Mouse (Mus musculus) neural tube, embryonic 11.5 days (tissue): ENCODE measurements around the gene Tmem238. TPM values are rescaled to one million over a fixed set of nuclear protein-coding genes. Genes with fewer than 3 reads are reported as not detected.

Source experiments
- ATAC-seq: fragments of 200-750 bp; cut with Nextera tagmentation; 2 replicates; pipeline ENCODE4 v1.8.0; 2017; ENCODE audit warnings: moderate number of reproducible peaks, mild to moderate bottlenecking, moderate TSS enrichment, moderate library complexity; ENCODE audit not compliant: insufficient read depth, low FRiP score, low TSS enrichment
- DNase-seq: peaks from one replicate; pipeline ENCODE4 v3.0.0-alpha.2; 2015; ENCODE audit warnings: low spot score
- H3K27ac ChIP-seq: fragments of 300-500 bp; sonication (generic); 2 replicates; pipeline ENCODE4 v1.5.1; 2014; ENCODE audit warnings: low read depth, mild to moderate bottlenecking, low read length
- H3K27me3 ChIP-seq: fragments of 300-500 bp; sonication (generic); 2 replicates; pipeline ENCODE4 v1.6.1; 2014; ENCODE audit warnings: mild to moderate bottlenecking, low read length, mixed read lengths; ENCODE audit not compliant: control insufficient read depth, insufficient read depth
- H3K36me3 ChIP-seq: fragments of 300-500 bp; sonication (generic); 2 replicates; pipeline ENCODE4 v1.6.1; 2014; ENCODE audit warnings: mild to moderate bottlenecking, low read length, moderate library complexity, mixed read lengths; ENCODE audit not compliant: control insufficient read depth, insufficient read depth
- H3K4me1 ChIP-seq: fragments of 300-500 bp; sonication (generic); 2 replicates; pipeline ENCODE4 v1.6.1; 2014; ENCODE audit warnings: low read length, mixed read lengths; ENCODE audit not compliant: control insufficient read depth, insufficient read depth
- H3K4me2 ChIP-seq: fragments of 300-500 bp; sonication (generic); 2 replicates; pipeline ENCODE4 v1.6.1; 2014; ENCODE audit warnings: low read depth, mild to moderate bottlenecking, moderate library complexity
- H3K4me3 ChIP-seq: fragments of 300-500 bp; sonication (generic); 2 replicates; pipeline ENCODE4 v1.5.1; 2014; ENCODE audit warnings: low read depth, low read length
- H3K9ac ChIP-seq: fragments of 300-500 bp; sonication (generic); 2 replicates; pipeline ENCODE4 v1.6.1; 2014; ENCODE audit warnings: mild to moderate bottlenecking, low read length
- H3K9me3 ChIP-seq: fragments of 300-500 bp; sonication (generic); 2 replicates; pipeline ENCODE4 v1.6.1; 2016; ENCODE audit warnings: low read length; ENCODE audit not compliant: control insufficient read depth
- WGBS: fragments of 180-500 bp; shearing (Covaris S2); extraction: QIAGEN DNeasy Blood & Tissue Kit; methylation state at CpG from one replicate; pipeline ENCODE4 v1.1.7; 2014; 5-methylcytosine and 5-hydroxymethylcytosine counted together
- polyA plus RNA-seq: library from polyadenylated mRNA; unstranded; fragments of >200 nt; fragmentation: Nextera tagmentation; extraction: Ambion mirVana; gene quantifications from 2 replicates; pipeline ENCODE4 v1.2.1, GENCODE M21; 2014

Gene Tmem238
- 1.7 and 2.2 TPM in 2 replicates for polyA plus RNA-seq

- 0 out of 2 replicates have a peak, but pooled peaks have one; percentile 7 for ATAC-seq
- 9% methylated on average over 40 of the region's 40 CpGs for WGBS
These were observed at the start of gene Tmem238 for GRCm38 (mm10) chr7:4789436-4789935. Gene Tmem238 (minus strand): TSS chr7:4789656.

GRCm38 (mm10) chr7:4837639-4838038 is 48.2 kb upstream of the Tmem238 start:
- no peak for ATAC-seq
- H3K9ac ChIP-seq, result no peak overlapping the region
- H3K4me2 ChIP-seq, result no peak overlapping the region
- 0 out of 2 replicates have a peak, but pooled peaks cover 7% of the 10 kb centered on the region for H3K4me1 ChIP-seq
- 8% methylated on average over 1 of the region's 1 CpGs for WGBS
- H3K36me3 ChIP-seq, result no peaks in the 10 kb centered on the region
- peaks cover 25% of the 10 kb centered on the region for H3K27me3 ChIP-seq
- no peak overlapping the region for H3K4me3 ChIP-seq
- no peaks in the 10 kb centered on the region for H3K9me3 ChIP-seq
- no peak overlapping the region for H3K27ac ChIP-seq
- DNase-seq, result no peak

More at GRCm38 (mm10) chr7:4789436-4789935, at the start of gene Tmem238:
- Histone ChIP-seq H3K4me1 (peaks cover 11% of the 10 kb centered on the region), H3K9ac (peak within 1 kb of the TSS; percentile 81), H3K36me3 (0 out of 2 replicates have a peak, but pooled peaks cover 2% of the 10 kb centered on the region), H3K4me2 (peak within 1 kb of the TSS; percentile 88), H3K4me3 (peak within 1 kb of the TSS; percentile 48), H3K9me3 (no peaks in the 10 kb centered on the region), H3K27me3 (0 out of 2 replicates have a peak, but pooled peaks cover 9% of the 10 kb centered on the region), H3K27ac (no peak within 1 kb of the TSS)
- no peak for DNase-seq

- H3K36me3 ChIP-seq, result no peaks in the 10 kb centered on the region
- WGBS, result under 1% methylated on average over 50 of the region's 51 CpGs
- H3K4me1 ChIP-seq, result 0 out of 2 replicates have a peak, but pooled peaks cover 3% of the 10 kb centered on the region
- H3K9ac ChIP-seq, result peak overlapping the region; percentile 72
- DNase-seq, result peak; percentile 80
- ATAC-seq, result peak; percentile 85
- peak overlapping the region; percentile 50 for H3K4me3 ChIP-seq
- peak overlapping the region; percentile 60; the same call in 1 of the 2 replicates for H3K27ac ChIP-seq
- peaks cover 18% of the 10 kb centered on the region for H3K27me3 ChIP-seq
- peak overlapping the region; percentile 87 for H3K4me2 ChIP-seq
- H3K9me3 ChIP-seq, result no peaks in the 10 kb centered on the region
These were observed 46.9 kb upstream of the Tmem238 start for GRCm38 (mm10) chr7:4836351-4836792.

GRCm38 (mm10) chr7:4835631-4836327 is 46.3 kb upstream of the Tmem238 start:
- 4% methylated on average over 34 of the region's 34 CpGs for WGBS
- H3K27me3 ChIP-seq, result peaks cover 18% of the 10 kb centered on the region

GRCm38 (mm10) chr7:4830476-4830875 is 41.0 kb upstream of the Tmem238 start:
- H3K27me3 ChIP-seq, result peaks cover 4% of the 10 kb centered on the region
- no peaks in the 10 kb centered on the region for H3K9me3 ChIP-seq
- H3K36me3 ChIP-seq, result no peaks in the 10 kb centered on the region
- no peaks in the 10 kb centered on the region for H3K4me1 ChIP-seq
- H3K9ac ChIP-seq, result no peak overlapping the region
- no peak overlapping the region for H3K4me3 ChIP-seq
- 9% methylated on average over 12 of the region's 12 CpGs for WGBS
- no peak for DNase-seq
- no peak overlapping the region for H3K27ac ChIP-seq
- no peak for ATAC-seq
- no peak overlapping the region for H3K4me2 ChIP-seq

More at GRCm38 (mm10) chr7:4835631-4836327, 46.3 kb upstream of the Tmem238 start:
- H3K4me1 ChIP-seq, result 0 out of 2 replicates have a peak, but pooled peaks cover 3% of the 10 kb centered on the region
- H3K36me3 ChIP-seq, result no peaks in the 10 kb centered on the region
- ATAC-seq (no peak; the same call in none of the 2 replicates), DNase-seq (no peak)
- no peak overlapping the region for H3K27ac ChIP-seq
- H3K4me2 ChIP-seq, result peak overlapping the region; percentile 87
- no peaks in the 10 kb centered on the region for H3K9me3 ChIP-seq
- H3K9ac ChIP-seq, result peak overlapping the region; percentile 72
- H3K4me3 ChIP-seq, result peak overlapping the region; percentile 50

GRCm38 (mm10) chr7:4825365-4825764 is 35.9 kb upstream of the Tmem238 start:
- whole genome bisulfite sequencing, result 44% methylated on average over 4 of the region's 4 CpGs
- no peaks in the 10 kb centered on the region for H3K4me1 ChIP-seq
- no peaks in the 10 kb centered on the region for H3K36me3 ChIP-seq
- H3K9ac ChIP-seq, result no peak overlapping the region
- H3K9me3 ChIP-seq, result no peaks in the 10 kb centered on the region
- no peak for ATAC-seq
- H3K4me2 ChIP-seq, result no peak overlapping the region
- no peaks in the 10 kb centered on the region for H3K27me3 ChIP-seq
- no peak overlapping the region for H3K4me3 ChIP-seq
- DNase-seq, result no peak
- H3K27ac ChIP-seq, result no peak overlapping the region

GRCm38 (mm10) chr7:4822162-4822907 is 32.9 kb upstream of the Tmem238 start:
- H3K4me1 ChIP-seq, result no peaks in the 10 kb centered on the region
- ATAC-seq (no peak), DNase-seq (no peak)
- no peak overlapping the region for H3K4me3 ChIP-seq
- no peak overlapping the region for H3K9ac ChIP-seq
- H3K27me3 ChIP-seq, result no peaks in the 10 kb centered on the region
- no peak overlapping the region for H3K4me2 ChIP-seq
- no peaks in the 10 kb centered on the region for H3K36me3 ChIP-seq
- no peaks in the 10 kb centered on the region for H3K9me3 ChIP-seq
- 66% methylated on average over 6 of the region's 6 CpGs for WGBS
- H3K27ac ChIP-seq, result no peak overlapping the region

GRCm38 (mm10) chr7:4821690-4822089 is 32.2 kb upstream of the Tmem238 start:
- DNase-seq, result no peak
- no peak for ATAC-seq
- Histone ChIP-seq H3K27ac (no peak overlapping the region), H3K9ac (no peak overlapping the region), H3K4me2 (no peak overlapping the region), H3K4me3 (no peak overlapping the region), H3K27me3 (no peaks in the 10 kb centered on the region), H3K36me3 (no peaks in the 10 kb centered on the region), H3K4me1 (no peaks in the 10 kb centered on the region), H3K9me3 (no peaks in the 10 kb centered on the region)
- WGBS, result 81% methylated on average over 4 of the region's 4 CpGs
